Mouse (Mus musculus): ENCODE measurements around the gene Cd46. TPM values are rescaled to one million over a fixed set of nuclear protein-coding genes. Genes with fewer than 3 reads are reported as not detected.
A peak's percentile ranks its signal among the peaks of the same experiment; 100 is the strongest.

Gene Cd46
- total and polyA plus RNA-seq, 3 experiments = 0.50 to 1.3 TPM; not detected in 1

DNA sequence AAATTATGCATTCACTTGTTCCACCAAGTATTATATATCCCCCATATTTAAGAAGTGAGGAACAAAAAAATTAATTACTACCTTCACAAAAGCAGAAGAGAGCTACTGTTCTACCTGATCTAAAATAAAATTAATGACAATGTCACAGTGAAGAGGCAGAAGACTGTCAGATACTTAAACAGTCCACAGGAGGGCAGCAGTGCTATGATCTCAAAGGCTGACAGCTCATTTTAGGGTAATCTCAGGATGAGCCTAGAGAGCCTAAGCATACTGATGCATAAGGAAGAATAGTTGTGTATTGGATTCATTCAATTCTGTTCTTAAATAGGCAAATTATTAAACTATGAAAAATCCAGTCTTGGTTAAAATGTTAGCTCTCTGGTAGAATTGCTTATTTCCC, 51.6 kb downstream of the Cd46 start:
- Histone ChIP-seq H3K4me1 (ENCODE audit: control insufficient read depth in 1 of 2, insufficient read depth in 2 of 2, low read length in 2 of 2) (no peaks in the 10 kb centered on the region), H3K36me3 (ENCODE audit: control insufficient read depth in 1 of 2, insufficient read depth in 2 of 2, low read length in 2 of 2) (no peaks in the 10 kb centered on the region), H3K4me3 (ENCODE audit: control insufficient read depth in 1 of 2, insufficient read depth in 1 of 2, low read depth in 2 of 2, low read length in 2 of 2) (no peak overlapping the region), H3K9me3 (replicated peaks; ENCODE audit: insufficient read depth, low read length) (no peaks in the 10 kb centered on the region), H3K27ac (ENCODE audit: control insufficient read depth, low read depth, low read length) (no peak overlapping the region), H3K9ac (ENCODE audit: control insufficient read depth, low read depth, low read length, poor library complexity, severe bottlenecking) (no peak overlapping the region), H3K79me2 (ENCODE audit: control insufficient read depth, insufficient read depth, low read length, poor library complexity) (no peaks in the 10 kb centered on the region), H3K27me3 (ENCODE audit: control insufficient read depth in 1 of 2, insufficient read depth in 2 of 2, low read length in 2 of 2) (no peaks in the 10 kb centered on the region)
- DNase-seq (ENCODE audit: low read depth, low spot score) = peak; percentile 88
- TF ChIP-seq TCF12 (IDR thresholded peaks at IDR 0.05; ENCODE audit: low read depth, low read length) (no peak), ZNF384 (IDR thresholded peaks at IDR 0.05; ENCODE audit: low read depth, low read length) (no peak), ZC3H11A (IDR thresholded peaks at IDR 0.05; ENCODE audit: low read depth, low read length) (peak; percentile 92), SIN3A (IDR thresholded peaks at IDR 0.05; ENCODE audit: low read length) (no peak), POLR2AphosphoS2 (IDR thresholded peaks at IDR 0.05; ENCODE audit: low read length) (no peak), RAD21 (IDR thresholded peaks at IDR 0.05; ENCODE audit: low read depth, low read length) (peak; percentile 94), KAT2A (conservative IDR thresholded peaks at IDR 0.05; ENCODE audit: low read depth, low read length) (no peak), MYB (IDR thresholded peaks at IDR 0.05; ENCODE audit: low read depth, low read length) (no peak), SMC3 (IDR thresholded peaks at IDR 0.05; ENCODE audit: low read depth, low read length) (peak; percentile 95), HCFC1 (IDR thresholded peaks at IDR 0.05; ENCODE audit: low read depth, low read length) (no peak), CTCF (IDR thresholded peaks at IDR 0.05 in 2 of 3, conservative IDR thresholded peaks at IDR 0.05 in 1 of 3; ENCODE audit: control insufficient read depth in 1 of 3, insufficient read depth in 1 of 3, low read depth in 2 of 3, low read length in 3 of 3, poor library complexity in 1 of 3, severe bottlenecking in 1 of 3) (peak; percentile 56 to 95 (median 77); a peak in 5 of 6 replicates), MAZ (IDR thresholded peaks at IDR 0.05; ENCODE audit: low read depth, low read length) (no peak), MAFK (IDR thresholded peaks at IDR 0.05; ENCODE audit: borderline replicate concordance, low read depth, low read length) (no peak), NRF1 (IDR thresholded peaks at IDR 0.05; ENCODE audit: insufficient read depth, low read depth, low read length, poor library complexity, severe bottlenecking) (no peak)

DNA sequence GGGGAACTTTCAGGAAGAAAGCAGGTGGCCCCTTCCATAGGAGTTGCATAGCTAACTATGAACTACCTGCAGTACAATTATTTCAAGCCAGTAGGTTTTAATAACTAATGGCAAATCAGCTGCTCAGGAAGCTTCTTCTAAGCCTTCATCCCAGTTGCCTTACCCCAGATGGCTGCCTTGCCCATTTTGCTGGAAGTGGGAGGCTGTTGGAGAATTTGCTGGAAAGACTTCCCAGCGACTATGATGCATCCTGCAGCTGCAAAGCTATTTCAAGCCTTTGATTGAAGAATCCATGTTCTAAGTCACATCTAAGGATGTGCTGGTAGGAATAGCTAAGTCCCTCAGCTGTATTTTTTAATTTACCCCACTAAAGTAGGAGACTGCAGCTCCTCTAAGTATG, 53.7 kb downstream of the Cd46 start:
- DNase-seq (ENCODE audit: low read depth, low spot score) = no peak
- peaks cover 3 to 6% of the 10 kb centered on the region in 2 experiments; a peak in 3 of 4 replicates for H3K4me1 ChIP-seq (ENCODE audit: control insufficient read depth in 1 of 2, insufficient read depth in 2 of 2, low read length in 2 of 2)
- H3K9me3 ChIP-seq (replicated peaks; ENCODE audit: insufficient read depth, low read length) = no peaks in the 10 kb centered on the region
- H3K36me3 ChIP-seq (ENCODE audit: control insufficient read depth in 1 of 2, insufficient read depth in 2 of 2, low read length in 2 of 2) = peaks cover 2 to 7% of the 10 kb centered on the region in 2 experiments; a peak in 1 of 4 replicates
- no peak overlapping the region for H3K27ac ChIP-seq (ENCODE audit: control insufficient read depth, low read depth, low read length)
- H3K9ac ChIP-seq (ENCODE audit: control insufficient read depth, low read depth, low read length, poor library complexity, severe bottlenecking) = no peak overlapping the region
- no peak for TF ChIP-seq JUND (IDR thresholded peaks at IDR 0.05; ENCODE audit: low read depth, low read length)
- no peak for TF ChIP-seq MYB (IDR thresholded peaks at IDR 0.05; ENCODE audit: low read depth, low read length)
- no peak for TF ChIP-seq CTCF (IDR thresholded peaks at IDR 0.05 in 2 of 3, conservative IDR thresholded peaks at IDR 0.05 in 1 of 3; ENCODE audit: control insufficient read depth in 1 of 3, insufficient read depth in 1 of 3, low read depth in 2 of 3, low read length in 3 of 3, poor library complexity in 1 of 3, severe bottlenecking in 1 of 3)
- no peak for TF ChIP-seq MAFK (IDR thresholded peaks at IDR 0.05; ENCODE audit: borderline replicate concordance, low read depth, low read length)
- TF ChIP-seq MAZ (IDR thresholded peaks at IDR 0.05; ENCODE audit: low read depth, low read length) = no peak
- TF ChIP-seq TBP (IDR thresholded peaks at IDR 0.05; ENCODE audit: low read depth, low read length) = no peak
- TF ChIP-seq MXI1 (IDR thresholded peaks at IDR 0.05; ENCODE audit: low read depth, low read length) = no peak
- no peak for TF ChIP-seq POLR2A (IDR thresholded peaks at IDR 0.05; ENCODE audit: control insufficient read depth in 1 of 2, insufficient read depth in 1 of 2, low read depth in 1 of 2, low read length in 2 of 2, poor library complexity in 1 of 2)
- TF ChIP-seq BHLHE40 (IDR thresholded peaks at IDR 0.05; ENCODE audit: borderline replicate concordance, low read depth, low read length) = no peak
- no peak for TF ChIP-seq SMC3 (IDR thresholded peaks at IDR 0.05; ENCODE audit: low read depth, low read length)
- TF ChIP-seq ELF1 (IDR thresholded peaks at IDR 0.05; ENCODE audit: low read depth, low read length) = no peak
- TF ChIP-seq POLR2AphosphoS5 (IDR thresholded peaks at IDR 0.05; ENCODE audit: borderline replicate concordance, low read depth, low read length) = no peak
- no peak for TF ChIP-seq KAT2A (conservative IDR thresholded peaks at IDR 0.05; ENCODE audit: low read depth, low read length)
- TF ChIP-seq GABPA (IDR thresholded peaks at IDR 0.05; ENCODE audit: low read depth, low read length) = no peak
- no peak for TF ChIP-seq ETS1 (IDR thresholded peaks at IDR 0.05; ENCODE audit: low read depth, low read length)
- no peak for TF ChIP-seq NRF1 (IDR thresholded peaks at IDR 0.05; ENCODE audit: insufficient read depth, low read depth, low read length, poor library complexity, severe bottlenecking)
- TF ChIP-seq MEF2A (IDR thresholded peaks at IDR 0.05; ENCODE audit: extremely low read depth, insufficient replicate concordance, low read depth, low read length, poor library complexity, severe bottlenecking) = no peak
- no peaks in the 10 kb centered on the region for H3K27me3 ChIP-seq (ENCODE audit: control insufficient read depth in 1 of 2, insufficient read depth in 2 of 2, low read length in 2 of 2)
- no peaks in the 10 kb centered on the region for H3K79me2 ChIP-seq (ENCODE audit: control insufficient read depth, insufficient read depth, low read length, poor library complexity)
- H3K4me3 ChIP-seq (ENCODE audit: control insufficient read depth in 1 of 2, insufficient read depth in 1 of 2, low read depth in 2 of 2, low read length in 2 of 2) = no peak overlapping the region

Data from MEL (cell line).